Mouse (Mus musculus) adrenal gland, postnatal 0 days (tissue): ENCODE data around the gene Itprip. TPM values are rescaled to one million over a fixed set of nuclear protein-coding genes. Genes with fewer than 3 reads are reported as not detected.

Experiments used
- microRNA-seq: library from miRNA; unstranded; fragments of <30 nt; microRNA quantifications from one replicate; pipeline ENCODE4, GENCODE M21; 2016; ENCODE audit warnings: borderline replicate concordance; ENCODE audit not compliant: insufficient number of aligned reads
- polyA plus RNA-seq: library from polyadenylated mRNA; unstranded; fragments of >200 nt; fragmentation: Nextera tagmentation; extraction: Ambion mirVana; gene quantifications from 2 replicates; pipeline ENCODE4 v1.2.1, GENCODE M21; 2015

The Itprip gene
- polyA plus RNA-seq, result 8.6 and 9.2 TPM in 2 replicates

GRCm38 (mm10) chr19:47919126-47919965 is at the start of gene Itprip, which contains the start of gene Cfap43:
Itprip (minus strand) TSS chr19:47919299.
Cfap43 (minus strand) TSS chr19:47919287.

GRCm38 (mm10) chr19:47937443-47938406 is 18.6 kb upstream of the Itprip start, which contains the start of gene Cfap58:
Cfap58 (plus strand) TSS chr19:47937675.

GRCm38 (mm10) chr19:47865353-47865947 is 53.6 kb downstream of the Itprip start, which contains the start of gene Gsto2:
Gsto2 (plus strand) TSS chr19:47865534.

GRCm38 (mm10) chr19:47854796-47855783 is 64.0 kb downstream of the Itprip start, which contains the start of gene Gsto1:
Gsto1 (plus strand) TSS chr19:47854970.

Small RNA genes lying within 50 kb of the gene (microRNA-seq; reads per million reads assigned to microRNA genes)
- not detected for gene Gm22240

Other genes starting within 250 kb of the Itprip start
- 0.88 and 0.93 TPM in 2 replicates for gene Col17a1, start 227.2 kb downstream of the Itprip start, polyA plus RNA-seq
- 196 and 214 TPM in 2 replicates for gene Sfr1, start 187.6 kb downstream of the Itprip start, polyA plus RNA-seq
- gene Gsto1, start 64.3 kb downstream of the Itprip start, polyA plus RNA-seq, result 132 and 193 TPM in 2 replicates
- 1.8 TPM in 2 replicates for gene Gsto2, start 53.8 kb downstream of the Itprip start, polyA plus RNA-seq
- gene Cfap43, start within 50 bp of the Itprip start, polyA plus RNA-seq, result 0.08 and 0.09 TPM in 2 replicates
- gene Cfap58, start 18.4 kb upstream of the Itprip start, polyA plus RNA-seq, result not detected in 2 replicates